Mouse (Mus musculus) adrenal gland, postnatal 4 days (tissue): ENCODE measurements around the gene Fpr3. TPM values are rescaled to one million over a fixed set of nuclear protein-coding genes. Genes with fewer than 3 reads are reported as not detected.
A peak's percentile ranks its signal among the peaks of the same experiment; 100 is the strongest.
"Not testable (repeated sequence)": the region's sequence is repeated elsewhere in the genome, so short reads cannot be mapped to it uniquely, and the experiment has no call there.

Experiments used
- DNase-seq, 2 experiments: peaks; one replicate each; pipeline ENCODE4 v3.0.0; 2021 to 2022; ENCODE audit warnings: low spot score in 2 of 2, mixed read lengths in 2 of 2
- long read RNA-seq, 2 experiments: library from polyadenylated mRNA; stranded (forward); transcript quantifications; one replicate each; pipeline ENCODE4 v2.0.0; 2021
- total RNA-seq, 2 experiments: library from RNA; stranded (reverse); gene quantifications; 2 replicates each; pipeline ENCODE4 v1.2.3; 2021

The Fpr3 gene
- not detected for total RNA-seq
- long read RNA-seq, experiment 1 = 0 reads
- long read RNA-seq, experiment 2 = 0 reads

DNA sequence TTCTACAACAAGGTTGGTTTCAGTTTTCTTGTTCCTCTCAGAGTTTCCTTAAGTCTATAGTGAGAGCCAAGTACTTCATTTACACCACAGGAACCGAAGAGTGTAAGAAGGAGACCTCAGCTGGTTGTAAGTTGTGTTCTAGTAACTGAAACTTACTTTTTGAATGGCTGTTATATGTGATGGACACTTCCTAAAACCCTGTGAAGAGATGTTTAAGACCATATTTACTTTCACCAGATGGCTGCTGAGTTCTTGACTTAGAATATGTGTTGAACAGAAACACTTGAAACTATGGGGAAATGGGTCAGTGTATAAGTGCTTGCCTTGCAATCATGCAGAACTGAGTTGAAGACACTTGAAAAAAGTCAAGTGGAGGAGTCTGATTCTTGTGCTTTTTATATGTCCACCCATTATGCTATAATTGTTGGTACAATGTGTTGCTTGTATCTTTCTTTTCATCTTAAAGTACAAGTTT is at the start of gene Fpr3, which contains the start of gene Fpr2:
Fpr3 (plus strand) TSS at position 79 of the 475 bp plus-strand sequence.
Fpr2 (plus strand) TSS at position 51 of the 475 bp plus-strand sequence.
- DNase-seq = no peak

DNA sequence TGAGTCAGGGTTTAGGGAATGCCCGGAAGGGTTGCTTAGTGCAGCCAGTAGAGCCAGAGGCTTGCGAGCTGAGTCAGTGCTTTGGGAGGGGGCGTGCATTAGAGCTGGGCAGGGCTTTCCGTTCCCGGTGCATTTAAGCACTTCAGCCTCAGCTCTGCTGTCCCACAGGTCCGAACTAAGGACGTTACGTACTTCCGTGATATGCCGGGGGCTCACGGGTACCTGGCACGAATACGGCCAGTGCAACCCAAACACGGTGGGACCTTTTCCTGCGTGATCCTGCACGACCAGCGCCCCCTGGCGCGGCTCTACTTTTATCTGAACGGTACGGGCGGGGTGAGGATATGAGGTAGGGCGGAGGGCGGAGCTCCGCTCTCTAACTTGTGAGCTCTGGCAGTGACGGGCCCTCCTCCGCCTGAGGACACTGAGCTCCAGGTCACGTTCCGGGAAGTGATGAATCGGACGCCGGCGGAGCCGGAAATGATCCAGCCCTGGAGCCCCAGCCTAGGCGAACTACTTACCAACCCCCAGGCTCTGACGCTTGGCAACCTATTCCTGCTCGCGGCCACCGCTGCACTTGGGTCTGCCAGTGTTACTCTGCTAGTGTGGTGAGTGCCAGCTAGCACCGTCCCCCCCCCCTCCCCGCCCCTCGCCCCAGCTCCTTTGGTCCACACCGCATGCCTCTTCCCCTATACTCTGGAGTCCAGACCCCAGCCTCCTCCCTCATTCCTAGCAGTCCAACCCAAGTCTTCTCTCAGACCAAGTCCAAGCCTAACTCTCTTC is 49.5 kb upstream of the Fpr3 start:
- peak; percentile 76 to 92 for DNase-seq

DNA sequence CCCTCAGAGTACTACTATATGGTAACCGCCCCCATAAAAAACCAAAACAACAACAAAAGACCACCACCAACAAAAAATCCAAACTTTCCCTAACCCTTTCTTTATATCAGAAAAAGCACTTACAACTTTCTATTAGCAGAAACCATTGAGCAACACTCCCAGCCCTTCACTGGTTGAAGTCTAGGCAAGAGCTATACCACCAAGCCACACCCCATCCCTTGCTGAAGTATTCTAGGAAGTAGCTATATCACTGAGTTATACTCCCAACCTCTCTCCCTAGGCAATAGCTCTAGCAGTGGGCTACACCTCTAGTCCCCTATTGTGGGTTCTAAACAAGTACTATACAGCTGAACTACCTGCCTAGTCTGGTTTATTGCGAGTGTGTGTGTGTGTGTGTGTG is 48.4 kb upstream of the Fpr3 start:
- DNase-seq = no peak

DNA sequence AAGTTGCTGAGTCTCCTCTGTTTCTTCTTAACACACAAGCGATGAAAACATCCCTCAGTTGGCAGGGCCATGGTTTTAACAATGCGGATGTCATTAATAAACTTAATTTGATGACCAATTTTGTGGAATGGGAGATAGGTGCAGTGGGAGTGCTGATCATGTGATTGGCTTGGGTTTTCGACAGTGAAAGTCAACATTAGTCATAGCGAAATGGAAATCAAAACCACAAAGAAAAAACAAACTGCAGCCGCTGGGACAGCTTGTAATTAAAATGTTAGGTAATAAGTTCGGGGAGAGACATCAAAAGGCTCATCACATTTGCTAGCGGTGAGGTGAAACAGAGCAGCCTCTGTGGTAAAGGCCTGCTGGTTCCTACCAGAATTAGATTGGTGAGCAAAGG is 46.9 kb upstream of the Fpr3 start:
- DNase-seq = no peak

DNA sequence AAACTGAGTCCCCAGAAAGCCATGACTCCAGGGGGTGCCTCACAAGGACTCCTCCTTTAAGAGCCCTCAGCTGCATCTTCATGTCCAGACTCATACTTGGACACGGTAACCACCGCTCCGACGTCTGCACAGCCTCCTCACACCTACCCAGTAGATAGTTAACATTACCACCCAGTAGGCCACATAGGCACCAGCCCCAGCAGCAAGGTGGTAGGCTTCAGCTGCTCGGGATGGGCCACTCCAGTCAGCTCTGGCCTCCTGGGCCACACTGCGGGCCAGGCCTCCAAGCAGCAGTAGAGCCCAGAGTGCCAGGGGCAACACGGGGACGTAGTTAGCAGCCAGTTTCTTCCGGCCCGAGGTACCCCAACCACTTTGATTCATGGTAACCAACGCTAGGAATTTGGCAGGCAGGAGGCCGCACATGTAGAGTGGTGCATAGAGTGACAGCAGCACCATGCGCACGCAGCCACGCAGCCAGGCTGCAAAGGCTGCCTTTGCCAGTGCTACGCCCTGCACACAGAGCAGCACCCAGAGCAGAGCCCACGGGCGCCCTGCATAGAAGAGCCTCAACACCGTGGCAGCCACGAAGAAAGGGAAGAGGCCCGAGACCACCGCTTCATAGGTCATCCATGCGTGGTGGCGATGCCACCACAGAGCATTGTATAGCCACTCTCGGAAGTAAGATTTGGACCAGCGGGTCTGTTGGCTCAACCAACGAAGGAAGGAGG is 44.0 kb upstream of the Fpr3 start:
- no peak for DNase-seq

DNA sequence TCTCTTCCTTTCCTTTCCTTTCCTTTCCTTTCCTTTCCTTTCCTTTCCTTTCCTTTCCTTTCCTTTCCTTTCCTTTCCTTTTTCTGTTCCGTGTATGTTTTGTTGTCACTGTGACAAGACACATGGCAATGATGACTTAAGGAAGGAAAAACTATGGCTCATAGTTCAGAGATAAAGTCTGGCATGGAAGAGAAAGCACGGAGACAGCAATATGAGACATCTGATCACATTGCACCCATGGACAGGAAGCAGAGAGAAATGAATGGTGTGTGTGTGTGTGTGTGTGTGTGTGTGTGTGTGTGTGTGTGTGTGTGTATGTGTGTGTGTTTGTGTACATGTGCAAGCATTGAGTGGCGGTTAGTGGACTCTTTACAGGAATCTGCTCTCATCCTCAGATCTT is 43.0 kb upstream of the Fpr3 start:
- not testable (repeated sequence) for DNase-seq

DNA sequence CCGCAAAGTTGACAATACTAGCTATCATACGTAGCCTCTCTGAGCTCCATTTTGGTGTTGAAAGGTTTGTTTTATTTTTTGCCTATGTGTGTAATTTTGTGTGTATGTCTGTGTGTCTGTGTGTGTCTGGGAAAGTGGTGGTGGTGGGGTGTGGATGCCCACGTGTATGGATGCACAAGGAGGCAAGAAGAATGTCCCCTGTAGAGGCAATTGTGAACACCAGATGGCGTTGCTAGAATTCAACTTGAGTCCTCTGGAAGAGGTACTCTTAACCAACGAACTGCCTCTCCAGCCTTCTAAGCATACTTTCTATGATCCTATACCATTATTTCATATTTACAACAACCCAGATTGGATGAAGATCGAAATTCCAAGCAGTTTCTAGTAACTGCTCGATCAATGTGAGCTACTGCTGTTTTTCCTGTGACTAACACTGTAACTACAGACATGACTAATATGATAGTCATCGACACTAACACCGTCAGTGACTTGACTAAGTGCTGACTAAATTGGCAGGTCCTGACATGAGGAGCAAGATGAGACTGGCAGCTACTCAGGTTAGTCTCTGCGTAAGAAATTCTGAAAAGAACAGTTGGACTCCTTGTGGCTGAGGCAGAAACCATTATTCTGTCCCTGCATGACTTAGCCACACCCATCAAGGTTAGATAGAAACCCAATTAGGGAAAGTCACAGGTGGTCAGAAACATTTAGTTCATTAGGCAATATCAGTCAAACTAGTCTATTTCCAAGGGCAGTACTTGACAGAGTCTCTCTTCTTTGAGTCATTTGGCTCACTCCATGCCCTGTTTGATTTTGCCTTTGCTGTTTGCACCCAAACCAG is 42.2 kb upstream of the Fpr3 start:
- DNase-seq = no peak

DNA sequence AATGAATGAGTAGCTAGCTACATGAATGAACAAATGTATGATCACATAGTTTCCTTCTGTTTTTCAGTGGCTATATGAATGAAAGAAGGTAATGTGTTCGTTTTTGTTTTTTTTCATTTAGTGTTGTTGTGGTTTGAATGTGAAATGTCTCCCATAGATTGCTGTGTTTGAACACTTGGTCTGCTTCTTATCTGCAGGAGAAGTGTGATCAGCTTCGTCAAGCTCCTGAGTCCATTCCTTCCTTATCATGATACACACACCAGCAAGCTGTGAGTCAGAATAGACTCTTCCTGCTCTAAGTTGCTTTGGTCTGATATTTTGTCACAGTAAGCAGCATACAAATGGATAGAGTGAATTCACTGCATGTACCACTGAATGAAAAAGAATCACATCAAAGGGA is 38.7 kb upstream of the Fpr3 start:
- no peak for DNase-seq

DNA sequence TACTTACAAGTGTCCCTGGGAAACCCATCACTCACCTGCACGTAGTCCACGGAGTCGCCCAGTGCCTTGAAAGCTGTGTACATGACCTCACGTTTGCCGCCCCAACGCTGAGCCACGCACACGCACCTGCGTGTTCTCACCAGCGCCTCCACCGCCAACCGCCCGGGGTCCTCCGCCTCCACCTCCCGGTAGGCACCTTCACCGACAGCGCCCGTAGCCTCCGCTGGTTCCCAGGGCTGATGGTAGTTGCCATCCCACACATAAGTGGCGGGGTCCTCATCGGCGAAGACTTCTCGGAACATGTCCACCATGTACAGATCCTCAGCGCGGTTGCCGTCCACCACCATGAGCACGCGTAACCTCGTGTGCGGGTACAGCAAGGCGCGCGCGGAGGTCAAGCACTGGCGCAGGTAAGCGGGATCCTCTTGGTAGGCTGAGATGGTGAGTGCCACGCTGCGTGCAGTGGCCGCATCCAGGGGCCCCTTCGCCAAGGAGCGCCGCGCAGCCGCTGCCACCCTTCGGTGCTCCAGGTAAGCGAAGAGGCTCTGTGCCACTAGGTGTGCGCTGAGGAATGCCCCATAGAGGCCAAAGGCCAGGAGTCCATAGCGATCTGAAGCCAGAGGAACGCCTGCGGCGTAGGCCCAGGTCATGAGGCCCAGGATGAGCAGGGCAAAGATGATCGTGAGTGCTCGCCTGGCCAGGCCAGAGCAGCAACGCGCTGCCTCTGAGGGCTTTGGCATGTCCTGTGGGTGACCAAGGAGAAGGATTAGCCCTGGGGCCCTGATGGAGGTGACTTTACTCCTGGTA is 37.5 kb upstream of the Fpr3 start:
- DNase-seq = no peak

DNA sequence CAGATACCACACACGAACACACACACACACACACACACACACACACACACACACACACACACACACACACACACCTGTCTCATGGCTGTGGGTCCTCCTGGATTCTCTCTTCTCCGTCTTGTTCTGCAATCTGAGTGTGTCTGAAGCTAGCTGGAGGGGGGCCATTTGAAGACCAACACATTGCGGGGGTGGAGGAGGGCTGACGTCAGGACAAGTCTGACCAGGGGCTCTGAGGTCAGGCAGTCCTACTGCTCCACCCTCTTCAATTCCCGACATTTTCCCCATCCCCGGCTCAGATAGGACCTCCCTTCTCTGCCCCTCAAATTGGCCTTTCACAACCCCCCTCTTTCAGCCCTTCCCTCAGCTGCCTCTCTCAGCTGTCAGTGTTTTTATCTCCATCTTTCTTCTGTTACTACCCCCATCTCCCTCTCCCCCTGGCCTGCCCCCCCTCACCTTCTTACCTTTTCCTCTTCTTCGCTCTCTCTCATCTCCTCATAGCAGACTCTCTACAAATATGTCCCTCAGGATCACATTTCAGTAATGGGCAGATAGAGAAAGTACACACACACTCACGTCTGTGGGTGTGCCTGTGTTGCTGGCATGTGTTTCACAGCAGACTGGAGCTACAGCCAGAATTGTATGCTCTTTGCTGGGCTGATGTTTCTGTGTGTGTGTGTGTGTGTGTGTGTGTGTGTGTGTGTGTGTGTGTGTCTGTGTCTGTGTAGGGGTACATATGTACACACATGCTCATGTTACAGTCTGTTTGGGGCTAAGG is 32.4 kb upstream of the Fpr3 start, which contains the start of gene Has1:
Has1 (minus strand) TSS at position 142 of the 775 bp plus-strand sequence.
- no peak for DNase-seq

DNA sequence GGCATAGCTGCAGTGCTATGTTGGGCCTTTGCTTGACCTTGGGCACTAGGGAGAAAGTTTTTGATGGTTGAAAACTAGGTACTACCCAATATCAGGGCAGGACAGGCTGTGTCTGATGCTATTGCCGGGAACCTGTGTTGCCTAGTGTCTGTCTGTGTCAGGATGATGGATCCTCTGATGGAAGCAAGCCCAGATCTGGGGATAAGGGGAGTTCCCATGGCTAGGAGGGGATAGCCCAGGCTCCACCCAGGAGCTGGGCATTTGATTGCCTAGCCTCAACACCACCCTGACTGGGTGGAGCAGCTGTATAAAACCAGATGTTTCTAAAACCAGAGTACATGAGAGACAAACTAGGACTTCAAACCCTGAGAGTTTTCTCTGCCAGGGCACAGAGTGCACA is 31.0 kb upstream of the Fpr3 start:
- no peak for DNase-seq

DNA sequence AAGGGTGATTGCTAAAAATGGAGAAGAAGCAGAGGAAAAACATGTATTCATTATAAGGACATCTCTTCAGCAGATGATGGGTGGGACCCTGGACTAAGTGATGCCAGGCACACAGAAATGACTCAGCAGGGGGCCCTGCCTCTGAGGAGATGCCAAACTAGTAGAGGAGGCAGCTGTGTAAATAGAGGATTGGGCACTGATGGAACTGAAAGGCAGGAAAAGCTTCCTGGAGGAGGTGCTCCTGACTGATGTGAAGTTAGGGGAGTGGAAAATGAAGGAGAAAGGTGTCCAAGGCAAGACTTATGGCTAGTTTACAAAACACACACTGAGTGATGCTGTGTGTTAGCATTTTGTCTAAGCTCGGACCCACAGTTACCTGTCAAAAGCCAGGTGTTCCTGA is 30.2 kb upstream of the Fpr3 start:
- no peak for DNase-seq

DNA sequence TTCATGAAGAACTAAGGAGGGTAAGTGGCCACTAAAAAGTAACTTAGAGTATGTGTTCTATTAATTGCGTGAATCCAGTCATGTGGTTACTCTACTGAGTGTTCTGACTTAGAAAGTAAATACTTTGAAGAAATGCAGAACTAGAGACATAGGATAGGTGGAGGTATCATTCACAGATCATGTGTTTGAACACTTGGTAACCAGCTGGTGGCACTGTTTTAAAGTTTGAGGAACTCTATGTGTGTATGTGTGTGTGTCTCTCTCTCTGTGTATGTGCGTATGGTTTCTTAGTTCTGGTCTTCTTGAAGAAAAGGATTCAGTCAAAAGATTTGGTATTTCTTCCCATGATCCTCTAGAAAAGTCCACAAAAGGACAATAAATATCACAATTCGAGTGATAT is 27.5 kb upstream of the Fpr3 start:
- no peak for DNase-seq

DNA sequence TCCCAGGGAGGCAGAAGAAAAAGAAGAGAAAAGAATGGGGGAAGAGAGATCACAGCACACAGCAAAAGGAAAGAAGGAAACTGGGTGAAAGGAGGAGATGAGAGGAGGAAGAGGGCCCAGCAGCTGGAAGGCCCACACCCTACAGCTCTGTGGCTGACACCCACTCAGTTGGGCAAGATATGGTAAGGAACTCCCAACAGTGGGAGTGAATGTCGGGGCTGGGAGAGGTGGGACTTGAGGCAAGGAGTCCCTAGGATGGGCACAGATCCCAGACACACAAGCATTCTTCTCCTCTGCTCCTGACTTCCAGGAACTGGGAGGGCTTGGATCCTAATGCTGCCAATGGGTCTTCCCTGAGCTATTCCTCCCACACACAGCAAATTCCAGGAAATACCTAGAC is 25.3 kb upstream of the Fpr3 start:
- DNase-seq = no peak

DNA sequence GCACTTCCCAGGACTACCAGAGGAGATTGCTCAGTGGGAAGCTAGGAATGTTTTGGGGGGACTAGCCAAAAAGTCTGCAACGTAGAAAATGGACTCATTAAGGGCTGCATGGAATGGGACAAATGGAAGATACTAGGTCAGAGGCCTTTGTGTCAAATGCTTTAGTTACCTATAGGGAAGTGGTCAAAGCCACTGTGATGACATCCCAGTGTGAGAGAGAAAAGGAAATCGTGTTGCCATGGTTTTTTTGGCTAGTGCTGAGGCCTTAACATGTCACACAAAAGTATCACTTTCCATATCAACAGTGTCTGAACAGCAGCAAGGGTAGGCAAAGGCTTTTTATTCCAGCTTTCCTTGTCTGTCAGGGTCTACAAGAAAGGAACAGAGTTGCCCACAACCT is 22.5 kb upstream of the Fpr3 start:
- no peak for DNase-seq

DNA sequence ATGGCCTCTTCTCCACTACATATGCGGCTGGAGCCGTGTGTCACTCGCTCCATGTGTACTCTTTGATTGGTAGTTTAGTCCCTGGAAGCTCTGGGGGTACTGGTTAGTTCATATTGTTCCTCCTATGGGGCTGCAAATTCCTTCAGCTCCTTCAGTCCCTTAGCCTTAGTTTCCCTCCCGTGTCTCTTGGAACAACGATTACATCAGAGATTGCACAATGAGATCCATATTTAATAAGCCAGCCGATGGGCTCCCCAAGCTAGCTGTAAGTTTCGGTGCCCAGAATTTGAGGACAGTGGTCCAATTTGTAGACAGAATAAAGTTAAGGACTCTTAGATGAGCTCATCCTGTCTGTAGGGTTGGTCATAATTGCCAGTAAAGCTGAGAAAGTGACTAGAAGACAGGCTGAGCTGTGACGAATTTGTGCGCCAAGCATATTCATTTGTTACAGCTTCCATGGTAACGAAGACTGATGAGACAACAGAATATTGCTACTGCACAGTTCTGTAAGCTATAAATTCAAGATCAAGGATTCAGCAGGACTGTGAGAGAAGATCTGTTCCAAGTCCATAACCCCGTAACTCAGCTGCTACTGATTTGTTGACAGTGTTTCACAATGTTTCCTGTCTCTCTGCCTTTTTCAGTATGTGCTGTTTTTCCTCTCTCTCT is 20.7 kb upstream of the Fpr3 start:
- no peak for DNase-seq

DNA sequence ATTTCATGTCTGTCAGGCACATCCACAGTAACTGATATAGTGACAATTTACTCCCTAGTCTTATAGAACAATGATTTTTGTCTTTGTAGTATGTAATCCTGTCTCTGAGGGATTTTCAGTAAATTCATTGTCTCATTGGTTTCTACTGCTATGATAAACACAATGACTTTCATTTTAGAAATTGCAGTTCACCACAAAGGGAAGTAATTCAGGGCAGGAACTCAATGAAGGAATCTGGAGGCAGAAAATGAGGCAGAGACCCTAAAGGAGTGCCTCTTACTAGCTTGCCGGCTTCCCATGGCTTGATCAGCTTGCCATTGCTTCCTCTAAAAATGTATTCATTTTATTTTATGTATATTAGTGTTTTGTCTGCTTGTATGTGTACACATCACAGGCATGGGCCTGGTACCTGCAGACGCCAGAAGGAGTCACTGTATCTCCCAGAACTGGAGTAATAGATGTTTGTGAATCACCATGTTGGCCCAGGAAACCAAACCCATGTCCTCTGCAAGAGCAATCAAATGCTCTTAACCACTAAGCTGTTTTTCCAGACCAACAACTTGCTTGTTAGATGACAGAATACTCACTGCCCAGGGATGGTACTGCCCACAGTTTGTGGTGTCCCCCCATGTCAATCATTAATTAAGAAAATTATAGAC is 16.6 kb upstream of the Fpr3 start:
- DNase-seq = no peak

DNA sequence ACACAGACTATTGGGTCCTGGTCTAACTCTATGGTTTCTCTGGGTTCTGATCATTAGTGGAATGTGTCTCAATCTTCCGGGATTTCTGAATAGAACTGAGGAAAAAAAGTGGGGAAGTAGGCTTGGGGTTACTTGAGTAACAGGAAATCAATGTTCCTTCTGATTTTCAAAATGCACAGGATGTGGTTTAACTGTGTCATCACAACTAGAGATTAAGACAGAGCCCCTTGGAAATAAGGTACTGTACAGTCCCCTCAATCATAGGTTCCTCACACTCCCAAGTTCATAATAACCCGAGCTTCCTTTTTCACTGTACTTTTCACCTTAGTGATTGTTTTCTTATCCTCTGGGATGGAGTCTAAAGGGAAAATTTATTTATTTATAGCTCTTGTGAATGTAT is 16.0 kb upstream of the Fpr3 start:
- DNase-seq = no peak

DNA sequence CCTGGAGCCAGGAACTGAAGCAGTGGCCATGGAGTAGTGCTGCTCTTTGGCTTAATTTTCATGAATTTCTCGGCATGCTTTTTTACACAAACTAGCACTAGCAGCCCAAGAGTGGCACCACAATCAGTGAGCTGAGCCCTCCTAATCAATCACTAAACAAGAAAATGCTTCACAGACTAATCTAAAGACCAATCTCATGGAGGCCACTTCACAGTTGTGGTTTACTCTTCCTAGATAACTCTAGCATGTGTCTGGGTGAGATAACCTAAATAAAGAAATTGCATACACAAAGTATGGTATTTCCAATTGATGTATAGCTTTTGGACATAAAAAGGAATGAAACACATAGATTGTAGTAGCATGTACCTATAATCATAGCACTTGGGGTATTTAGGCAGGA is 8.3 kb upstream of the Fpr3 start:
- DNase-seq = no peak
